21 mouse cellular contexts compared by ENCODE assay signal in genomic region chr9:9718145-9718544, GRCm38 (mm10).
DNase-seq lines count a peak whose midpoint lies in the region; ATAC-seq and TF ChIP-seq lines count a peak whose summit lies in the region.
"Had no signal": no experiment of that assay in that cellular context is flagged by ENCODE, and none has a peak within 500 bp of the region (broad histone marks: within the 10 kb centered on the region; RNA-seq: fewer than 3 reads in every experiment).

No protein-coding gene starts in this region.

- H3K9me3 ChIP-seq in kidney, embryonic 14.5 days (ENCODE audit: control insufficient read depth, low read length) = no peaks in the 10 kb centered on the region
- H3K9me3 ChIP-seq in kidney, embryonic 15.5 days (replicated peaks) = no peaks in the 10 kb centered on the region
- no peaks in the 10 kb centered on the region for H3K9me3 ChIP-seq in kidney, postnatal 0 days (replicated peaks; ENCODE audit: low read length)
- H3K9me3 ChIP-seq: G1E had no signal

- DNase-seq in kidney, postnatal 25 days = no peak
- no peak for DNase-seq in kidney, postnatal 14 days
- peak; percentile 56 for DNase-seq in kidney, postnatal 0 days (ENCODE audit: low spot score)
- no peak for DNase-seq in kidney, adult 11 months
- DNase-seq: adrenal gland, adult 2 months; adrenal gland, adult 8-10 months; adrenal gland, postnatal 10 days; adrenal gland, postnatal 14 days; adrenal gland, postnatal 25 days; adrenal gland, postnatal 36 days; B cell, adult 2 months; cerebellum, adult 11 months; cerebellum, adult 11-12 months; cerebellum, adult 18-20 months had no signal

- no peak for TF ChIP-seq CTCF in kidney, postnatal 0 days (IDR thresholded peaks at IDR 0.05; ENCODE audit: low read depth)

- ATAC-seq in kidney, embryonic 14.5 days (ENCODE audit: low FRiP score, low TSS enrichment) = peak; percentile 72; the same call in 1 of the 2 replicates
- ATAC-seq in kidney, embryonic 15.5 days (replicated peaks; ENCODE audit: low FRiP score) = peak; percentile 73
- ATAC-seq in kidney, postnatal 0 days (replicated peaks; ENCODE audit: low FRiP score, low read depth) = no peak
- ATAC-seq: activated CD4-positive, CD25-positive, alpha-beta regulatory T cell, adult 4 months; CD4-positive, CD25-positive, alpha-beta regulatory T cell, adult 4 months; Patski had no signal

- no peak overlapping the region for H3K27ac ChIP-seq in kidney, embryonic 14.5 days (ENCODE audit: low read depth, low read length)
- H3K27ac ChIP-seq in kidney, embryonic 15.5 days = no peak overlapping the region
- H3K27ac ChIP-seq in kidney, postnatal 0 days = no peak overlapping the region

- H3K27me3 ChIP-seq in kidney, embryonic 14.5 days (ENCODE audit: control insufficient read depth, insufficient read depth, low read length) = no peaks in the 10 kb centered on the region
- no peaks in the 10 kb centered on the region for H3K27me3 ChIP-seq in kidney, embryonic 15.5 days
- no peaks in the 10 kb centered on the region for H3K27me3 ChIP-seq in kidney, postnatal 0 days (ENCODE audit: insufficient read depth, low read length)
- H3K27me3 ChIP-seq: CH12.LX, Patski had no signal

- no peak overlapping the region for H3K4me2 ChIP-seq in kidney, embryonic 14.5 days (replicated peaks; ENCODE audit: low read depth, low read length)
- H3K4me2 ChIP-seq in kidney, embryonic 15.5 days = no peak overlapping the region
- no peak overlapping the region for H3K4me2 ChIP-seq in kidney, postnatal 0 days (ENCODE audit: low read length)

- H3K36me3 ChIP-seq in kidney, embryonic 14.5 days (ENCODE audit: control insufficient read depth, insufficient read depth, low read length) = no peaks in the 10 kb centered on the region
- no peaks in the 10 kb centered on the region for H3K36me3 ChIP-seq in kidney, embryonic 15.5 days
- H3K36me3 ChIP-seq in kidney, postnatal 0 days (ENCODE audit: insufficient read depth, low read length) = no peaks in the 10 kb centered on the region
- H3K36me3 ChIP-seq: G1E had no signal

- WGBS in kidney, embryonic 14.5 days = 63% methylated on average over 1 of the region's 1 CpGs
- 43% methylated on average over 1 of the region's 1 CpGs for WGBS in kidney, embryonic 15.5 days
- WGBS in kidney, postnatal 0 days = 56% methylated on average over 1 of the region's 1 CpGs

- no peak overlapping the region for H3K4me3 ChIP-seq in kidney, embryonic 14.5 days (ENCODE audit: low read length)
- H3K4me3 ChIP-seq in kidney, embryonic 15.5 days (replicated peaks) = no peak overlapping the region
- H3K4me3 ChIP-seq in kidney, postnatal 0 days (replicated peaks; ENCODE audit: low read depth, low read length) = no peak overlapping the region

- H3K9ac ChIP-seq in kidney, embryonic 14.5 days (ENCODE audit: low read depth, low read length) = no peak overlapping the region
- H3K9ac ChIP-seq in kidney, embryonic 15.5 days = no peak overlapping the region
- no peak overlapping the region for H3K9ac ChIP-seq in kidney, postnatal 0 days (ENCODE audit: low read depth, low read length)

- H3K4me1 ChIP-seq in kidney, embryonic 14.5 days (ENCODE audit: control insufficient read depth, insufficient read depth, low read length) = no peaks in the 10 kb centered on the region
- H3K4me1 ChIP-seq in kidney, embryonic 15.5 days = no peaks in the 10 kb centered on the region
- no peaks in the 10 kb centered on the region for H3K4me1 ChIP-seq in kidney, postnatal 0 days (replicated peaks; ENCODE audit: insufficient read depth, low read length)
